Mouse (Mus musculus) thymus, postnatal 10 days (tissue): ENCODE data around the gene Fgd2.
A peak's percentile ranks its signal among the peaks of the same experiment; 100 is the strongest.
"Not testable (repeated sequence)": the region's sequence is repeated elsewhere in the genome, so short reads cannot be mapped to it uniquely, and the experiment has no call there.

ENCODE experiments used
- DNase-seq, 2 experiments: peaks; one replicate each; pipeline ENCODE4 v3.0.0; 2021; ENCODE audit warnings: low spot score in 2 of 2

Gene Fgd2

GRCm38 (mm10) chr17:29336266-29336990 is 24.3 kb upstream of the Fgd2 start:
- DNase-seq = no peak

DNA sequence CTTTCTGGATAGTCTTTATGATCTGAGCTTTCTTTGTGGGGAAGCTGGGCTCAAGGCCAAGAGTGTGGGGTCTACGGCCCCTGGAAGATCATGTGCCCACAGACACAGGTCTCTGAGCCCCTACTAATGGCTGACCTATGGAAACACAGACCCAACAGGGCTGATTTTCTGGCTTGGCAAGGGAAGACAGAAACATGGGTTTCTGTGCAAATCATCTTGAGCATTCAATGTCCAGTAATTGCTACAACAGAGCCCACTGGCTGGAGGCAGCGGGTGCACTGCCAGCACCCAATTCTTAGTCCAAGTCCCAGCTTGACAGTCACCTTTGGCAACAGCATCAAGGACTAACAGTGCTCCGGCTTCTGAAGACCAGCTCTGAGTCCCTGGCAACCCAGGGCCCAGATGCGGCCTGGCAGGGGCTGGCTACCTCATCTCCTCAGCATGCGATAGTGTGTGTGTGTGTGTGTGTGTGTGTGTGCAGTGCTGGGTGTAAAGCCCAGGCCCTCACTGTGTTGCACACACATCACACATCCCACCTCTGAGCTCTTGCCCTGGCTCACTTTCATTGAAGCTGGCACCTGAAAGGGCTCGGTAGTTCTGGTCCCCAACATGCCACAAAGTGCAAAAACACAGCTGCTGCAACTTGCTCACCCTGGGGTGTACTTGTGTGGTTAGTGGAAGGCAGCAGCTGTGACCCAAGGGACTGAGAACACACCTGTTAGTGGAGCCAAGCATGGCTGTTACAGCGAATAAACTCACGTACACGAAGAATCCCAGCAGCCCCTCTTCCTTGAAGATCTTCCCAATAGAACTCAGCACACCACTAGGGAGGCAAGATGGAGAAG is 22.5 kb upstream of the Fgd2 start:
- peak; percentile 62 to 70 for DNase-seq

- DNase-seq = no peak
Measured at GRCm38 (mm10) chr17:29339170-29339768, 21.4 kb upstream of the Fgd2 start.

- no peak for DNase-seq
Measured at GRCm38 (mm10) chr17:29340406-29341261, 20.1 kb upstream of the Fgd2 start.

- peak; percentile 49 to 53 for DNase-seq
Measured at GRCm38 (mm10) chr17:29341591-29342003, 19.1 kb upstream of the Fgd2 start.

- DNase-seq = no peak
Measured at GRCm38 (mm10) chr17:29342010-29342910, 18.5 kb upstream of the Fgd2 start.

GRCm38 (mm10) chr17:29343241-29343640 is 17.5 kb upstream of the Fgd2 start:
- no peak for DNase-seq

DNA sequence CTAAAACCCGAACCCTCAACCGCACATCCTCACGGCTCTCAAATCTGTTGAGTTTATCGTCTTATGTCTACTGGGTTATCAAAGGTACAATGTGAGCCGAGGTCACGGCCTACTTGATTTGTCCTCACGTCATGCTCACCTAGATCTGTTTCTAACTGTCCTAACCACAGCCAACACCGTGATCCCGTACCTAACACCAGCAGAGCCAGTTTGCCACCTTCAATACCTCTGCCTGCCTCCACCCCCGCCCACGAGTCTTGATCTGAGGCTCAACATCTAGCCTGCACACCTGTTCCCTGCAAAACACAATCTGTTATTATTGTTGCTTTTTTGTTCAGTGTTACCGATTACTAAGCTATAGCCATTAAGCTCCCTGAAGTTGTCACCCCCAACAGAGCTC is 15.4 kb upstream of the Fgd2 start:
- no peak for DNase-seq

DNA sequence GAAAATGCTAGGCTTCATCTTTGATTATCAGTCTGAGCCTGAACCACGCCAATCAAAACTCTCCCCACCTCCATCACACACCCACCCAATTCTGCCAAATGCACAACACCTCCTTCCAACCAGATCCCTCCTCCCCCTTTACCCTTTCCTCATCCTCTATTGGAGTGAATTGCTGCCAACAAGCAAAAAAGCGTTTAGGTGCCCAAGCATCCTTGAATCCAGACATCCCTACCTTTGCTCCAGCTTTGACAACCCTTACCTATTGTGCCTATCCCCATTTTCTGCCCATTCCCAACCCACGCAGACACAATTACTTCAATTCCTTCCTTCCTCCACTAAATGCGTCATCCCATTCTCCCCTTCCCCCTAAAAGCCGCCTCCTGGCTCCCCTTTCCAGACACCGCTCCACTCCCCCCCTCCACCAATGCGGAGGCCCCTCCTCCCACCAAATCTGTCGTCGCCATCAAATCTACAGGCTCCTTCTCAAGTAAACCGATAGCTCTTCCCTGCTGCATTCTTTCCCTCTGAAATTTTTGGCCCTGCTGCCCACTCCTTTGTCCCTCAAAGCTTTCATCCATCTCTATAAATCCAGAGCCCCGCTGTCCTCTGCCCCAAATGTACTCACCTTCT is 14.1 kb upstream of the Fgd2 start:
- DNase-seq = no peak

DNA sequence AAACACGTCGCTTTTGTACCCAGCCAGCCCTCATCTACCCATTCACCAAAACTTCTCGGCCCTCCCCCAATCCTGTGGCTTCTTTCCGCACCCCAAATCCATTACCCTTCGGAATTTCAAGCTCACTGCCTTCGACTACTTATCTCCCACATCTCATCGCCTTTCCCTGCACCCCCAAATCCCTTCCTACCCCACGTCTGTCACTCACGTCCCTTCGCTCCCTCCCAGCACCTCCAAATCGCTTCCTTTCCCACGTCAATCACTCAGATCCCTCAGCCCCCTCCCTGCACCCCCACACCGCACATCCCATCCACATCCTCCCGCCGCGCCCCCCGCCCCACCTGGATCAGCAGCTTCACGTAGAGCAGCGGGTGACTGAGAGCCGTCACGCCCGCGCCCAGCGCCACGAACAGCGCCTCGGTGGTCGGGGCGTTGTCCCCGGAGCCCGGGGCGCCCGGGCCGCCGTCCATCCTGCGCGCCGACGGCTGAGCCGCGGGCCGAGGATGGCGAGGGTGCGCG is 13.5 kb upstream of the Fgd2 start:
- peak; percentile 45 to 47 for DNase-seq

DNA sequence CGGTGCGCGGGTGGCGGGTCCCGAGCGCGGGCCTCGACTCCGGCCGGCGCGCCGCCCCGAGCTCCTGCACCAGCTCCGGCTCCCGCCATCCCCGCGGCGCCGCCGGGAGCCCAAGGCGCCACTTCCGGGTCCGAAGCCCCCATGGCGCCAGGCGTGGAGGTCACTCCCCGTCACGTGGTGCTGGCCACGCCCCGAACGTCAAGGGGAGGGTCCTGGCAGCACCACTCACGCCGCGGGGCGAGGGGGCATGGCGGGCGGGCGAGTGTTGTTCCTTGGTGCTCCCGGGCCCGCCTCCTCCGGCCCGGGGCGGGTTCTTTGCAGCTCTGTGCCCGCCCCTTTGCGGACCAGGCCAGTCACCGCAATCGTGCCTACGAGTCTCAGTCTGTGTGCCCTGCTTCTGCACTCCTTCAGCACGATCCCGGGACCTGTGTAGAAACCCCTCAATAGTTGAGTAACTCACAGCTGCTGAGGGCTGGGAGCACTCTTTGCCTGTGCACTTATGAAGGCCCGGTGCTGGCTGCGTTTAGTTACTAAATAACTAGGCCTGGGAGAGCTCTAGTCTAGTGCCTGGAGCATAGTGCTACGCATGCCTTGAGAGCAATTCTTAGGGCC is 13.0 kb upstream of the Fgd2 start, which contains the start of gene Mtch1:
Gene Mtch1 (minus strand): TSS at position 290 of the 612 bp plus-strand sequence.
- DNase-seq = peak; percentile 98 to 99

- DNase-seq = no peak
Measured at GRCm38 (mm10) chr17:29348996-29349395, 11.7 kb upstream of the Fgd2 start.

DNA sequence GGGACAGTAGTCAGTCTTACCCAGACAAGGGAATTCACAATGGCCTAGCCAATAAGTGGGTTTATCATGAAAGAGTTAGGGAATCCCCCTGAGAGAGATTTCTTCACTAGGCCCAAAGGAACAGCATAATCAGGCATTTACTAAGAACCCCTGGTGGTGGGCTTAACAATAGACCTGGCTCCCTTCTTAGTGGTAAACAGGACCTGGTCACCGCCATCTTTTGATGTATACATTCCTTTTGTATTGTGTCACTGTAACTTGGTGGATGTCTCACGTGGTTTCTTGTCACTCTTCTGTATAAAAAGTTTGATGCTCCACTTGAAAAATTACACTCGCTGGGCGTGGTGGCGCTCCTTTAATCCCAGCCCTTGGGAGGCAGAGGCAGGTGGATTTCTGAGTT is 9.7 kb upstream of the Fgd2 start:
- not testable (repeated sequence) for DNase-seq

GRCm38 (mm10) chr17:29355461-29355840 is 5.3 kb upstream of the Fgd2 start:
- DNase-seq = no peak

DNA sequence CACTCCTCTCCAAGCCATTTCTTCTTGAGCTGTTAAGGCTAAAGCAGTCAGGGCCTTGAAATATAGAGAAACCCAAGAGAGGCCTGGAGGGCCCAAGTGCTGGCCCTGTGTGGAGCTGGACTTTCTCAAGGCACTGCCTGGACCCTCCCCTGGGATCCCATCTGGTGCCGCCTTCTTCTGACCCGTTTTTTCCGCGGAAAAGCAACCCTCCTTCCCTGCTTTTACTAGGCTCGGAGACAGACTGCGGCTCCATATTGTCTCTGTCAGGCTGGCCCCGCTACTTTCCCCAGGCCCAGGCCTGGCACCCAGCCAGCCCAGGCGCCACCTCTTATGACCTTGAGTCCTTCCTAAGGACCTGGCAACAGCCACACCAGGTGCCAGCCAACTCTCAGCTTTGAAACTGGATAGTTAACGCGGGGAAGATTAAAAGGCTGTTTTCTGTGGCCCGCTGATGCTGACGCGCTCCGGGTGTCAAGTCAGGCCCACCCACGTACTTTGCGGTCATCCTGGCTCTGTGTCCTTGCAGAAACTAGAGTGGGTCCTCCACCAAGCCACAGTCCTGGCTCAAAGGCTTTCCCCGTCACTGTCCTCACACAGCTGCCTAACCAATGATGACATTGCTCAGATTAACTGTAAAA is 4.8 kb upstream of the Fgd2 start:
- DNase-seq = no peak

- DNase-seq = no peak
Measured at GRCm38 (mm10) chr17:29356479-29356856, 4.2 kb upstream of the Fgd2 start.

DNA sequence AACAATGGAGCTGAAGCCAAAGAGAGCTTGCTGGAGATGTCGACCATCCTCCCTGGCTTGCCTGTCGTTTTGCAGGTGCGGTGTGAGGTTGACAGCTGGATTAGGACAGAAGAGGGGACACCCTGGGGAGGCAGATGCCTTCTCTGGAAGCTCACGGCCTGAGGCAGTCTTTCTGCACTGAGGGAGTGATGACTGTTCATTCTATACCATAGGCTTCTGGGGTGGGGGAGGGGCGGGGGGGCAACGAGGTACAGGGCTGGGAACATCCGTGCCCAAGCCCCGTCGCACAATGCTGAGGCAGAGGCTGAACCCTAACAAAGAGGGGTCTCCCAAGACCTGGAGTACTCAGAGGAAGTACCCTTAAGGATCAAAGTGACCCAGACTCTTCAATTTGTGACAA is 3.8 kb upstream of the Fgd2 start:
- DNase-seq = no peak

GRCm38 (mm10) chr17:29358928-29359327 is 1.8 kb upstream of the Fgd2 start:
- no peak for DNase-seq
